Mouse (Mus musculus) forebrain, embryonic 12.5 days (tissue): ENCODE measurements around the gene Igsf21. TPM values are rescaled to one million over a fixed set of nuclear protein-coding genes. Genes with fewer than 3 reads are reported as not detected.
A peak's percentile ranks its signal among the peaks of the same experiment; 100 is the strongest.

ENCODE experiments used
- ATAC-seq: fragments of 200-750 bp; cut with Nextera tagmentation; 2 replicates; pipeline ENCODE4 v1.8.0; 2017; ENCODE audit warnings: moderate TSS enrichment; ENCODE audit not compliant: low FRiP score
- H3K27ac ChIP-seq: fragments of 300-500 bp; sonication (generic); 2 replicates; pipeline ENCODE4 v1.5.1; 2016; ENCODE audit warnings: mild to moderate bottlenecking
- H3K27me3 ChIP-seq: fragments of 300-500 bp; sonication (generic); 2 replicates; pipeline ENCODE4 v1.6.1; 2016; ENCODE audit warnings: mild to moderate bottlenecking
- H3K36me3 ChIP-seq: fragments of 300-500 bp; sonication (generic); replicated peaks from 2 replicates; pipeline ENCODE4 v1.6.1; 2016; ENCODE audit warnings: mild to moderate bottlenecking
- H3K4me1 ChIP-seq: fragments of 300-500 bp; sonication (generic); 2 replicates; pipeline ENCODE4 v1.6.1; 2016
- H3K4me2 ChIP-seq: fragments of 300-500 bp; sonication (generic); 2 replicates; pipeline ENCODE4 v1.6.1; 2016; ENCODE audit warnings: mild to moderate bottlenecking, moderate library complexity
- H3K4me3 ChIP-seq: fragments of 300-500 bp; sonication (generic); replicated peaks from 2 replicates; pipeline ENCODE4 v1.5.1; 2016; ENCODE audit warnings: mild to moderate bottlenecking
- H3K9ac ChIP-seq: fragments of 300-500 bp; sonication (generic); 2 replicates; pipeline ENCODE4 v1.6.1; 2016; ENCODE audit warnings: mild to moderate bottlenecking
- H3K9me3 ChIP-seq: fragments of 300-500 bp; sonication (generic); 2 replicates; pipeline ENCODE4 v1.6.1; 2016
- WGBS: fragments of 180-500 bp; shearing (Covaris S2); methylation state at CpG from one replicate; pipeline ENCODE4 v1.1.7; 2016; 5-methylcytosine and 5-hydroxymethylcytosine counted together
- polyA plus RNA-seq: library from polyadenylated mRNA; unstranded; fragments of >200 nt; fragmentation: Nextera tagmentation; extraction: Ambion mirVana; gene quantifications from 2 replicates; pipeline ENCODE4 v1.2.1, GENCODE M21; 2016

The Igsf21 gene
- polyA plus RNA-seq, 1 experiment from 2014 or later = 21.7 TPM

- 4% methylated on average over 22 of the region's 22 CpGs for WGBS
- no peak for ATAC-seq
- Histone ChIP-seq H3K4me1 (peaks cover 53% of the 10 kb centered on the region), H3K27me3 (peaks cover 78% of the 10 kb centered on the region), H3K9ac (no peak overlapping the region), H3K27ac (no peak overlapping the region), H3K4me2 (peak overlapping the region; percentile 10), H3K9me3 (no peaks in the 10 kb centered on the region), H3K36me3 (no peaks in the 10 kb centered on the region), H3K4me3 (no peak overlapping the region)
Measured at GRCm38 (mm10) chr4:140249011-140249744, 2.6 kb upstream of the Igsf21 start.

- no peak overlapping the region for H3K4me3 ChIP-seq
- no peaks in the 10 kb centered on the region for H3K36me3 ChIP-seq
- H3K4me1 ChIP-seq = peaks cover 61% of the 10 kb centered on the region
- 3% methylated on average over 8 of the region's 8 CpGs for WGBS
- H3K9ac ChIP-seq = no peak overlapping the region
- H3K27ac ChIP-seq = no peak overlapping the region
- H3K4me2 ChIP-seq = no peak overlapping the region
- ATAC-seq = no peak
- peaks cover 86% of the 10 kb centered on the region for H3K27me3 ChIP-seq
- no peaks in the 10 kb centered on the region for H3K9me3 ChIP-seq
Measured at GRCm38 (mm10) chr4:140248396-140248795, 1.8 kb upstream of the Igsf21 start.

GRCm38 (mm10) chr4:140247006-140248003, 721 bp upstream of the Igsf21 start:
- H3K4me2 ChIP-seq = peak overlapping the region; percentile 94
- H3K9ac ChIP-seq = peak overlapping the region; percentile 72; the same call in 1 of the 2 replicates
- 6% methylated on average over 28 of the region's 28 CpGs for WGBS
- H3K27ac ChIP-seq = no peak overlapping the region
- H3K9me3 ChIP-seq = no peaks in the 10 kb centered on the region
- H3K27me3 ChIP-seq = peaks cover 97% of the 10 kb centered on the region
- peak overlapping the region; percentile 56 for H3K4me3 ChIP-seq
- H3K4me1 ChIP-seq = peaks cover 71% of the 10 kb centered on the region
- ATAC-seq = no peak
- no peaks in the 10 kb centered on the region for H3K36me3 ChIP-seq

GRCm38 (mm10) chr4:140245286-140246179, 1.1 kb downstream of the Igsf21 start:
- Histone ChIP-seq H3K36me3 (no peaks in the 10 kb centered on the region), H3K9ac (peak overlapping the region; percentile 72), H3K27me3 (peaks cover 91% of the 10 kb centered on the region), H3K4me2 (peak overlapping the region; percentile 94), H3K4me1 (peaks cover 79% of the 10 kb centered on the region), H3K4me3 (peak overlapping the region; percentile 56), H3K27ac (peak overlapping the region; percentile 74), H3K9me3 (no peaks in the 10 kb centered on the region)
- 2% methylated on average over 23 of the region's 23 CpGs for WGBS
- no peak for ATAC-seq

GRCm38 (mm10) chr4:140244835-140245234, 1.7 kb downstream of the Igsf21 start:
- Histone ChIP-seq H3K27ac (no peak overlapping the region), H3K4me2 (peak overlapping the region; percentile 94), H3K9ac (peak overlapping the region; percentile 72; the same call in 1 of the 2 replicates), H3K4me3 (peak overlapping the region; percentile 56), H3K36me3 (no peaks in the 10 kb centered on the region), H3K27me3 (peaks cover 88% of the 10 kb centered on the region), H3K4me1 (peaks cover 79% of the 10 kb centered on the region), H3K9me3 (no peaks in the 10 kb centered on the region)
- 3% methylated on average over 10 of the region's 10 CpGs for WGBS
- ATAC-seq = no peak

GRCm38 (mm10) chr4:140244161-140244813, 2.3 kb downstream of the Igsf21 start:
- no peak for ATAC-seq
- Histone ChIP-seq H3K4me2 (peak overlapping the region; percentile 94), H3K27ac (no peak overlapping the region), H3K36me3 (no peaks in the 10 kb centered on the region), H3K9ac (peak overlapping the region; percentile 52), H3K9me3 (no peaks in the 10 kb centered on the region), H3K27me3 (peaks cover 83% of the 10 kb centered on the region), H3K4me3 (peak overlapping the region; percentile 56), H3K4me1 (peaks cover 76% of the 10 kb centered on the region)
- 2% methylated on average over 40 of the region's 40 CpGs for WGBS

- peaks cover 65% of the 10 kb centered on the region for H3K4me1 ChIP-seq
Measured at GRCm38 (mm10) chr4:140243231-140243630, 3.4 kb downstream of the Igsf21 start.

GRCm38 (mm10) chr4:140242291-140242690, 4.3 kb downstream of the Igsf21 start:
- Histone ChIP-seq H3K27me3 (peaks cover 64% of the 10 kb centered on the region), H3K9ac (no peak overlapping the region), H3K27ac (no peak overlapping the region), H3K4me2 (no peak overlapping the region), H3K4me3 (no peak overlapping the region), H3K9me3 (no peaks in the 10 kb centered on the region), H3K36me3 (no peaks in the 10 kb centered on the region), H3K4me1 (peaks cover 66% of the 10 kb centered on the region)
- WGBS = 68% methylated on average over 1 of the region's 1 CpGs
- no peak for ATAC-seq

More at GRCm38 (mm10) chr4:140243231-140243630, 3.4 kb downstream of the Igsf21 start:
- no peak overlapping the region for H3K4me3 ChIP-seq
- H3K9ac ChIP-seq = no peak overlapping the region
- no peaks in the 10 kb centered on the region for H3K36me3 ChIP-seq
- 19% methylated on average over 16 of the region's 16 CpGs for WGBS
- no peak overlapping the region for H3K27ac ChIP-seq
- no peak for ATAC-seq
- no peaks in the 10 kb centered on the region for H3K9me3 ChIP-seq
- H3K27me3 ChIP-seq = peaks cover 72% of the 10 kb centered on the region
- H3K4me2 ChIP-seq = peak overlapping the region; percentile 94

GRCm38 (mm10) chr4:140237305-140237741, 9.3 kb downstream of the Igsf21 start:
- Histone ChIP-seq H3K27me3 (peaks cover 14% of the 10 kb centered on the region), H3K27ac (peak overlapping the region; percentile 51; the same call in 1 of the 2 replicates), H3K4me1 (peaks cover 39% of the 10 kb centered on the region), H3K9me3 (no peaks in the 10 kb centered on the region), H3K4me3 (no peak overlapping the region), H3K36me3 (no peaks in the 10 kb centered on the region), H3K4me2 (no peak overlapping the region), H3K9ac (peak overlapping the region; percentile 12; the same call in 1 of the 2 replicates)
- ATAC-seq = 0 out of 2 replicates have a peak, but pooled peaks have one; percentile 51
- WGBS = 13% methylated on average over 10 of the region's 10 CpGs

GRCm38 (mm10) chr4:140235361-140236153, 11.0 kb downstream of the Igsf21 start:
- H3K9ac ChIP-seq = no peak overlapping the region
- H3K4me3 ChIP-seq = no peak overlapping the region
- no peaks in the 10 kb centered on the region for H3K36me3 ChIP-seq
- no peaks in the 10 kb centered on the region for H3K9me3 ChIP-seq
- peaks cover 4% of the 10 kb centered on the region; the same call in 1 of the 2 replicates for H3K27me3 ChIP-seq
- no peak overlapping the region for H3K4me2 ChIP-seq
- ATAC-seq = no peak
- WGBS = 72% methylated on average over 9 of the region's 9 CpGs
- peaks cover 30% of the 10 kb centered on the region for H3K4me1 ChIP-seq
- H3K27ac ChIP-seq = no peak overlapping the region
